ENCODE assay signal across 23 mouse cellular contexts in the genomic region with DNA sequence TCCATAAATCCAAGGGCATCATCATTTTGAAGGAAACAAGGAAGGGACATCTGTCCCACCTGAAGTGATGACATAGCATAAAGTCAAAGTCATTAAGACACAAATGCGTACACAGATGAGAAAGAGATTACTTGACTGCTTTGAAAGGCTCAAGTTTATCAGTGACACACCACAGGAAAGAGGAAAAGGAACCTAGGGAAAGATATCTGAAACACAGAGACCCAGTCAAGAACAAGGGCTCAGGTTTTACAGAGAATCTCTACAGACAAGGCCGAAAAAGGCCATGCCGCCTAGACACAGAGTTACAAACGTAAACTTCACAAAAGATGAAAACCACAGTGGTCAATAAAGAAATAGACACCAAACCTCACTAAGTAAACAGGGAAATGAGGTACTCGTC.
A peak's percentile ranks its signal among the peaks of the same experiment; 100 is the strongest.
DNase-seq lines count a peak whose midpoint lies in the region; ATAC-seq and TF ChIP-seq lines count a peak whose summit lies in the region.
"Had no signal": no experiment of that assay in that cellular context is flagged by ENCODE, and none has a peak within 500 bp of the region (broad histone marks: within the 10 kb centered on the region; RNA-seq: fewer than 3 reads in every experiment).

No protein-coding gene starts in this region.

- H3K9me3 ChIP-seq in limb, embryonic 10.5 days (replicated peaks): no peaks in the 10 kb centered on the region
- H3K9me3 ChIP-seq: embryonic facial prominence, embryonic 13.5 days; embryonic facial prominence, embryonic 15.5 days; forebrain, embryonic 10.5 days; forebrain, embryonic 12.5 days had no signal

- H3K27ac ChIP-seq in limb, embryonic 10.5 days: peak overlapping the region; percentile 85
- H3K27ac ChIP-seq in heart, adult 2 months: no peak overlapping the region
- H3K27ac ChIP-seq: embryonic facial prominence, embryonic 13.5 days; embryonic facial prominence, embryonic 15.5 days; forebrain, embryonic 10.5 days; forebrain, embryonic 12.5 days had no signal

- no peaks in the 10 kb centered on the region for H3K36me3 ChIP-seq in limb, embryonic 10.5 days
- H3K36me3 ChIP-seq in heart, adult 2 months (ENCODE audit: control insufficient read depth, insufficient read depth, low read length): no peaks in the 10 kb centered on the region
- H3K36me3 ChIP-seq: embryonic facial prominence, embryonic 13.5 days; embryonic facial prominence, embryonic 15.5 days; forebrain, embryonic 10.5 days; forebrain, embryonic 12.5 days had no signal

- peaks cover 67% of the 10 kb centered on the region for H3K4me1 ChIP-seq in limb, embryonic 10.5 days
- no peaks in the 10 kb centered on the region for H3K4me1 ChIP-seq in heart, adult 2 months (ENCODE audit: control insufficient read depth, insufficient read depth, low read length)
- H3K4me1 ChIP-seq: forebrain, embryonic 12.5 days had no signal

- DNase-seq in 416B (ENCODE audit: low read depth) (peak; percentile 60), MEL-GATA-1-ER (ENCODE audit: extremely low read depth, low read depth) (peak; percentile 71)
- no peak for DNase-seq in limb, embryonic 10.5 days (ENCODE audit: low spot score)
- no peak for DNase-seq in heart, adult 2 months
- no peak for DNase-seq in cerebellum, postnatal 14 days
- no peak for DNase-seq in heart, postnatal 14 days
- DNase-seq: adrenal gland, adult 2 months; adrenal gland, postnatal 10 days; adrenal gland, postnatal 25 days; cerebellum, adult 11 months; cerebellum, adult 18-20 months; cerebellum, adult 8-10 months; cerebellum, adult 9-11 months; cerebellum, postnatal 25 days; embryo, embryonic 11 days had no signal

- ATAC-seq in megakaryocyte-erythroid progenitor cell, adult 5-6 weeks (replicated peaks; ENCODE audit: low FRiP score, low TSS enrichment, poor library complexity, severe bottlenecking): 0 out of 2 replicates have a peak, but pooled peaks have one; percentile 15
- ATAC-seq: forebrain, embryonic 14.5 days; forebrain, embryonic 16.5 days had no signal

- TF ChIP-seq CTCF in heart, adult 2 months (IDR thresholded peaks at IDR 0.05): no peak

- no peak overlapping the region for H3K9ac ChIP-seq in heart, adult 2 months (ENCODE audit: low read depth, low read length)
- H3K9ac ChIP-seq: embryonic facial prominence, embryonic 13.5 days; embryonic facial prominence, embryonic 15.5 days; forebrain, embryonic 12.5 days had no signal

- TF ChIP-seq POLR2A in heart, adult 2 months (IDR thresholded peaks at IDR 0.05; ENCODE audit: insufficient read depth, low read depth, low read length): no peak

- 81% methylated on average over 5 of the region's 5 CpGs for WGBS in limb, embryonic 10.5 days
- 94% methylated on average over 5 of the region's 5 CpGs for WGBS in heart, adult 2 months

- no peak for TF ChIP-seq EP300 in heart, adult 2 months (IDR thresholded peaks at IDR 0.05; ENCODE audit: insufficient read depth, low read depth, low read length)

- intact Hi-C loops in heart, adult 2 months (cut with DNase I): no loop called here
- intact Hi-C loops in heart, postnatal 14 days (cut with DNase I): no loop called here

- no peaks in the 10 kb centered on the region for H3K27me3 ChIP-seq in limb, embryonic 10.5 days (ENCODE audit: low read depth, poor library complexity, severe bottlenecking)
- no peaks in the 10 kb centered on the region for H3K27me3 ChIP-seq in heart, adult 2 months (ENCODE audit: control insufficient read depth, insufficient read depth, low read length)
- H3K27me3 ChIP-seq: embryonic facial prominence, embryonic 13.5 days; embryonic facial prominence, embryonic 15.5 days had no signal

- no peak overlapping the region for H3K4me3 ChIP-seq in limb, embryonic 10.5 days
- no peak overlapping the region for H3K4me3 ChIP-seq in heart, adult 2 months
- H3K4me3 ChIP-seq: embryonic facial prominence, embryonic 13.5 days; embryonic facial prominence, embryonic 15.5 days; erythroblast, embryonic 14.5 days; forebrain, embryonic 10.5 days; forebrain, embryonic 12.5 days had no signal

- H3K79me2 ChIP-seq in heart, adult 2 months (replicated peaks; ENCODE audit: control insufficient read depth, insufficient read depth, low read length): no peaks in the 10 kb centered on the region

Comparison
In these comparisons a context has a peak if more than half of its experiments do, and no peak if none do; other contexts are left out.
1. DNase-seq: peak in 416B (single experiment) and MEL-GATA-1-ER (single experiment); none in limb, embryonic 10.5 days (single experiment), heart, adult 2 months (0 of 2), cerebellum, postnatal 14 days (0 of 2) and heart, postnatal 14 days (0 of 2).